Mouse (Mus musculus): Measurements from ENCODE around the gene Pnp.
"Not testable (repeated sequence)": the region's sequence is repeated elsewhere in the genome, so short reads cannot be mapped to it uniquely, and the experiment has no call there.

Gene Pnp

DNA sequence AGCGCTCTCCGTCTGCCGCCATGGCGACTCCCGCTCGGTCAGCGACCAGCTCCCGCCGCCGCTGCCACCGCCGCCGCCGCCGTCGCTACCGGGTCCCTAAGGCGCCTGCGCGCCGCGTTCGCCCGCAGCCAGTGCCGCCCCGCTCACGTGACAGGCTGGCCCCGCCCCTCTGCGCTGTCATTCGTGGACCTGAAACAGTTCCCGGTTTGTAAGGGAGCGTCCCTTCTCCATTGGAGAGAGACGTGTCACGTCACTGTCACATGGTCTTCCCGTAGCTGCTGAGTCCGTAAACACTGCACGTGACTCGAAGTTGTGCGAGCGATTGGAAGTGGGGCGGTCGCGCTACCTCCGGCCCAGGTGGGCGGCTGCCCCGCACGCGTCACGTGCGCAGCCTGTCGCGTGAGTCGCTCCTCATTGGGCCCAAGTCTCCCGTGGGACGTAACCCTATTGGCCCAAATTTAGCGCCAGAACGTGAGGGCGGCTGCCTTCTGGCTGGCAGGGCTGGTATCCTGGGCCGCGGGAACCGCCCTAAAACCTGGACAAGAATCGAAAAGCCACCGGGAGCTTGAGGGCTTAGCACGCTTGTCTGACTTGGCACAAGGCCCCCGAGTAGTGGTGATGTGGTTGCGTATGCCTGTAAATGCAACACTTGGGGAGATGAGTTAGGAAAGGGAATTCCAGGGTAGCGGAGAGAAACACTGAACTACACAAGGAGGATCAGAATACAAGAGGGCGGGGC, at the start of gene Pnp, which contains the start of gene Pip4p1:
TSS of gene Pnp (plus strand) at position 329 of the 739 bp plus-strand sequence.
TSS of gene Pip4p1 (minus strand) at position 103 of the 739 bp plus-strand sequence.
- peak; percentile 99 for DNase-seq (ENCODE audit: low spot score in 2 of 2)

DNA sequence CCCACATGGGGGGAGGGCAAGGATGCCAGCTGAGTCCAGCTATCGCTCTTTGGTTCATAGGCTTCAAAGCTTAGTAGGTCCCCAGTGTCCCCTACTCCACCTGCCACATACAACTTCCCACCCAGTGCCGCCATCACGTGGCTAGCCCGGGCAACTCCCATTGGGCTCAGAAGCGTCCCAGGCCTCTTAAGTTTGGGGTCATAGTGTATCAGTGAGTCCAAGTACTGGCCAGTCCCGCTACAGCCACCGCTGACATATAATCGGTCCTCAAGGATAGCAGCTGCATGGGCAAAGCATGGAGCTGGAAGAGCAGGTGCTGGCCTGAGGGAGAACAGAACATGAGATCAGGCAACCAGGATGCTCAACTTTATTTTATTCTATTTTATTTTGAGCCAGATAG, 39.3 kb upstream of the Pnp start:
- DNase-seq (ENCODE audit: low spot score in 2 of 2) = no peak

DNA sequence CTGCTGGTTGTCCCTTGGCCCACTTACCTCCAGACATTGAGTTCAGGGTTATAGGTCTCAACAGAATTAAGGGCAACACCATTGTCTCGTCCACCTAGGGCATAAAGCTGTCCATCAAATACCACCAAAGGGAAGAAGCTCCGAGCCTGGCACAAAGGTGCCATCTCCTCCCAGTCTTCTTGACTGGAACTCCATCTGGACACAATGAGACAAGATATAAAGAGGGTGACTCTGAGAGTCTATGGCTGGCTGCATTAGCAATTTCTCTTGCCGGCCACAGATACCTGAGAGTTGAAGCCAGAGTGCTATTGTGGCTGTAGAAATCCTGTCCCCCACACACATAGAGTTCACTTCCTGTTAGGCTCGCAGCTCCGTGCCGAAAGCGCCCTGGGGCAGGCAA, 38.8 kb upstream of the Pnp start:
- DNase-seq (ENCODE audit: low spot score in 2 of 2) = no peak

DNA sequence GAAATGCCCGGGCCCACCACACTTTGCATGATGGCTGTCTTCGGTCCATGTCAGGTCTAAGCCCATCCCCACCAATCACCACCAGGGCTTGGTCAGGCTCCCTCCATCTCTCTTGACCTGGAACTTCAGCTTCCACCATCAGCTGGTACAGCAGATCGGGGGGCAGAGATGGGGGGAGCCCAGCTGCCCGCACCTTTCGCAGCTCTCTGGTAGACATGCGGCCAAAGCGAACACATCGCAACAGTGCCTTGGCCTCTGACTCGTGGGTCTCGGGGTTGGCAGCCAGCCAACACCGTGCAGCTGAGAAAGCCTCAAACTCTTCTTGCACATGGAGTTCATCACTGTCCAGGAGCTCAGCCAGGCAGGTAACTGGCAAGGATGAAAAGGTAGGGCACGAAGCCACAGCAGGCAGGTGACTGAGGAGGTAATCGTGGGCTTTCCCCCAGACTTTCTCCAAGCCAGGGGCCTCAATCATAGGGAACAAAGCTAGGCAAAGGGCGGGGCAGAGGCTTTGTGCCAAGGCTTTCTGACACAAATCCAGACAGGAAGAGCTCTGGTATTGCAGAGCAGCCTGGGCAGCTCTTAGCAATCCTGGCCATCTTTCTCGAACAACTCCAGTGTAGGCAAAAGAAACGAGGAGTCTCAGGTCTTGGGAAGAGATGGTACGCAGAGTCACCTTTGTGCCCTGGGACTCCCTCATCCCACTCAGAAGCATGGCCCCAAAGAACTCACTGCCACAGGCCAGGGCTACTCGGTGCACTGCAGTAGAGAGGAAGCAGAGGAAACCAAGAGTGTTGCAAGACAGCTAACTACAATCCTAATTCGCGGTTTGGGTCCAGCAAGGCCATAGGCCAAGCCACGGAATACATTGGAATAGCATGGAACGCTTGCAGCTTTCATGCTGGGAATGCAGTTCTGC, 38.1 kb upstream of the Pnp start:
- DNase-seq (ENCODE audit: low spot score in 2 of 2) = peak in 1 of 2 experiments; percentile 36

DNA sequence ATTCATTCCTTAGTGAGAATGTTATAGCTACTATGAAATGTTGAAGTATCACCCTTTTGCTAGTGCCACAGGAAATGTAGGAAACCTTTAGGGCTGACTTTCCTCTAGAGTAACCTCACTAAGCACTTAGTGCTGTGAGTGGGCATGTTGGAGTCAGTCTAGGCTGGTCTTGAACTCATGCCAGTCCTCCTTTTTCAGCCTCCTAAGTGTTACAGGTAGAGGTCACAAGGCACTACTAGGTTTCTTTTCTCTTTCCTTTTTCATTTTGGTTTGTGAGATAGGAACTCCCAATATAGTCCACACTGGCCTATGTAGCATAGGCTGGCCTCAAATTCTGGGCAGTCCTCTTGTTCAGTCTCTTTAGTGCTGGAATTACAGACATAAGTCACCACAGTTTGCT, 35.5 kb upstream of the Pnp start:
- DNase-seq (ENCODE audit: low spot score in 2 of 2) = no peak

DNA sequence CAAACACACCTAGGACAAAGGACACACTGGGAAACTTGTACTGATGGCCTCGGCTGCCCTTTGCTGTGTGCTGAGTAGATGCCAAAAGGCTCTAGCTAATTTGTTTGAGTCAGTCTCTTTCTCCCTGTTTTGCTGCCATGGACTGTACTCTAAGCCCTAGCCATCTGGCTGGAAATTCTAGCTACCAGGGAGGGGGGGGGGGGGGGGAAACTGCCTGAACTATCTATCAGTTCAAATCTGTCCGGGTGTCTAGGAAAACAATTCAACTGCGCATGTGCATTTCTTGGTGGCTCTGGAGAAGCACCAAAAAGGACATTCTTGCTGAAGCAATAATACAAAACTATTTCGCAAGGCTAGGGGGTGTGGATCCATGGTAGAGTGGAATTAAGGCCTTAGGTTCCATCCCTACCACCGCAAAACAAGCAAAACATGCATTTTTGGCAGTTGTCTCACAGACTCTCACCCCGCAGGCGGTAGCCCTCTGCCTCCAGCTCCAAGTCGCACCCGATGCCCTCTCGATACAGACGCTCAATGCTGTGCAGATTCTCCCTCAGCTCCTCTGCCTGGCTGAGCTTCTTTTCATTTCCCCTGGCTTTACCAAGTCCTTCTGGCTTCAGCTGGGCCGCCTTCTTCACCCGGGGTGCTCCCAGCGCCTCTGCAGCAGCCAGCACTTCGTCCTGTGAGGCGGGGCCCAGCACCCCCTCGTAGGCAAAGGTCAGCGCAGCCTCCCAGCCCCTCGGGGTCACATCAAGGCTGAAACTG, 34.7 kb upstream of the Pnp start:
- peak; percentile 39 to 72 for DNase-seq (ENCODE audit: low spot score in 2 of 2)

DNA sequence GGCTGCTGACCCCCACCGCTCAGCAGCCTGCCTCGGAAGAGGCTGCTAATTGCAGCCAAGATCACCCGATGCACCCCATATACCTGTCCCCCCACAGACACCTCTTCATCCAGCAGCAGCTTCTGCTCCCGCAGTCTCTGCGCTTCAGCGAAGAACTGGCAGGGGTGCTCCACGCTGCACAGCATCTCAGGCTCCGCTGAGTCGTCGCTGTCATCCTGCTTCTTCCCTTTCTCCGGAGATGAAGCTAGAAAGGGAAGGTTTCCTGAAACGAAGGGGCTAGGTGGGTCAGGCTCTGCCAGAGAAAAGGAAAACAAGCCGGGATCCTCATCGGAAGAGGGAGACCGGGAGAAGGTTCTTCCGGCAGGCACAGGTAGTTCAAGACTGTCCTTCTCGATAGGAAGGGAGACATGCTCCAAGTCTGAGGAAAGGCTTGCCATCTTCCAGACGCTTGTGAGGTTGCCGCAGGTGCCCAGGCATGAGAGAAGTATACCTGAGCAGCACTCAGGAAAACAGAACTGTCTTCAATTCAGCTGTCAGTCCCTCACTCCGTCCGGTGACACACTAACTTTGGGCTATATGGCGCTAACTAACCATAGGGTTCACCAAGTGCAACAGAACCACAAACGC, 34.0 kb upstream of the Pnp start:
- no peak for DNase-seq (ENCODE audit: low spot score in 2 of 2)

DNA sequence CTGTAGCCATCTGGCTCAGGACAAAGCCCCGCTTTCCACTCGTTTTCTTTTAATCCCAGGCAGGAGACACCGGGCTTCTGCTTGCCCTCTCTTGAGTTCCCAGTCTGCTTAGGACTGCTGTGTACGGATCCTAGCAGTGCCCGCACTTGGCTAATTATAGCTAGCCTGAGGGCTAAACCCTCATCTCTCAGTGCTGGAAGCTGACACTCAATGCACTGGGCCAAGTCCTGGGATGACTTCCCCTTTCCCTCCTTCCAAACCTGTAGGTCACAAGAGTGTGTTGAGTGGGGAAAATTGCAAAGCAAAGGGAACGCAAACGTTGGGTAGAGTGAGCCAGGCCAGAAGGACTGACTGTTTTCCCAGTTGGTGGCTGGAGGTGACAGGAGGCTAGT, 33.5 kb upstream of the Pnp start, which contains the start of gene Klhl33:
TSS of gene Klhl33 (minus strand) at position 134 of the 392 bp plus-strand sequence.
- no peak for DNase-seq (ENCODE audit: low spot score in 2 of 2)

DNA sequence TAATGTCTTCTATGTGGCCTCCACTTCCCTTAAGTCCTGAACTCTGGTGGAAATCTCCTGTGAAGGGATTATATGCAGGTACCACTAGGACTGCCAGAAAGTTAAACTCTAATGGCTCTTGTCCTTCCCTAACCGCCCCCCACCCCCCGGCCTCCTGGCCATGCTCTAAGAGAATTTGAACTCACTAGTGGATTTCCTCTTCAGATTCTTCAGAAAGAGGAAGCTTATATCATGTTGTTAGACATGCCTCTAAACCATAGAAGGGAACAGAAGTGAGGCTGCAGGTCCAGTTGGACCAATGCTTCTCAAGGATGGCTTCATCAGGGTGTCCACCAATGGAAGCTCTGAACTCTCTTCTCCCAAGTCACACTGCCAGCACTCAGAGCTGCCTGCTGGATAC, 32.9 kb upstream of the Pnp start:
- DNase-seq (ENCODE audit: low spot score in 2 of 2) = not testable (repeated sequence)

DNA sequence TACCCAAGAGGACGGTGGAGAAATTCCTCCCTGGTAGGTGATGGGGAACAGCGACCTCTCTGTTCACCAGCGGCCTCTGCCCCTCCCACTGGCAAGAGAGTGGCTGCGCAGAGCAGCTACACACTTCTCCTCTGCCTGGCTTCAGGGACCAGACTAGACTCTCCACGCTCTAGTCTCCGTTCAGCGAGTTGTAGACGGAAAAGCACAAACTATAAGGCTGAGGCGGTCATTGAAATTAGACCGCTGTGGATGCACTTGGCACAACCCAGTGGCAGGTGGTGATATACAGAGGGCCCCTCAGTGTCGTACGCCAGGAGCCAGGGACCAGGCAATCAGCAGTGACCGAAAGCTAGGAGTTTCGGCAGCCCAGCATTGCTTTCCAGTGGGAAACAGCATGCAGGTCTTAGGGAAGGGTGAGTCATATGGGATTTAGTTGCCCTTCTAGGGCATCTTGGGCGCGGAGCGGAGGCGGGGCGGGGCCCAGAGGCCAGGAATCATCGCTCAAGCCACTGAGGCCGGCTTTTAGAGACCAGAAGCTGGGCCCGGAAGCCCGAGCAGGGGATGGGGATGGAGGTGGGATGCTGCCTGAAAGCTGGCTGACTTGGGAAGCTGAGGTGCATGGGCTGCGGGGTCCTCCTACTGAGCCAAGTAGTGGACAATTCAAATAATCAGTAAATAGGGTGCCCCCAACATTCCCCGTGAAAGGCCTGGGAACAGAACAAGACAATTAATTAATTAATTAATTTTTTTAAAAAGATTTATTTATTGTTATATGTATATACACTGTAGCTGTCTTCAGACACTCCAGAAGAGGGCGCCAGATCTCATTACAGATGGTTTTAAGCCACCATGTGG, 26.7 kb upstream of the Pnp start:
- peak in 1 of 2 experiments; percentile 28 for DNase-seq (ENCODE audit: low spot score in 2 of 2)

DNA sequence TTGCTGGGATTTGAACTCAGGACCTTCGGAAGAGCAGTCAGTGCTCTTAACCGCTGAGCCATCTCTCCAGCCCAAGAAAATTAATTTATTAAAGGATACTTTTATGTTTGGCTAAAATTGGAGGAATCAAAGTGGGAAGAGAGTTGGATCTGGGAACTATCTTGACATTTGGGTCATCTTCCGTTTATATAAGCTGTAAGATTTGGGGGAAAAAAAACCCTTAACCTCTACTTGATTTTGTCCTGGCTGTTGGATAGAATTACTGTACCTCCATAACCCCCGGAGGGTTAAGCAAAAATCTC, 26.1 kb upstream of the Pnp start:
- no peak for DNase-seq (ENCODE audit: low spot score in 2 of 2)

DNA sequence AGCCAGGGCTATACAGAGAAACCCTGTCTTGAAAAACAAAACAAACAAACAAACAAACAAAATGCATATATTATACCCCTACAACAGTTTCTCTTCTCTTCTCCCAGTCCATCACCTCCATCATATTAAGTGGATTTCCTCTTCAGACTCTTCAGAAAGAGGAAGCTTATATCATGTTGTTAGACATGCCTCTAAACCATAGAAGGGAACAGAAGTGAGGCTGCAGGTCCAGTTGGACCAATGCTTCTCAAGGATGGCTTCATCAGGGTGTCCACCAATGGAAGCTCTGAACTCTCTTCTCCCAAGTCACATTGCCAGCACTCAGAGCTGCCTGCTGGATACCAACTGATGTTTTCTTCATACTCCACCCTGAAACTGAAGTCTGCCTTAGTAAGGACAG, 25.6 kb upstream of the Pnp start:
- DNase-seq (ENCODE audit: low spot score in 2 of 2) = not testable (repeated sequence)

DNA sequence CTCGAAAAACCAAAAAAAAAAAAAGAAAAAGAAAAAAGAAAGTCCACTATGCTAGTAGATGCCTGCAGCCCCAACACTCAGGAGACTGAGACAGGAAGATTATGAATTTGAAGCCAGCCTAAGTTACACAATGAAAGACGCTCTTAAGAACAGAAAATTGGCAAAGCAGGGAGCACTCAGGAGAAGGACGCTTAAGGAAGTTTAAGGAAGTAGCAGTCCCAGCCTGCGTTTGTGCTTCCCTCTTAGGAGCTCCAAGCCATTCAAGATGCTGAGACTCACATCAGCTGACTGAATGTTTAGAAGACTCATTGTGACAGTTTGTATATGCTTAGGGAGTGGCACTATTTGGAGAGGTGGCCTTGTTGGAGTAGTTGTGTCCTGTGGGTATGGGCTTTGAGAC, 22.8 kb upstream of the Pnp start:
- no peak for DNase-seq (ENCODE audit: low spot score in 2 of 2)

DNA sequence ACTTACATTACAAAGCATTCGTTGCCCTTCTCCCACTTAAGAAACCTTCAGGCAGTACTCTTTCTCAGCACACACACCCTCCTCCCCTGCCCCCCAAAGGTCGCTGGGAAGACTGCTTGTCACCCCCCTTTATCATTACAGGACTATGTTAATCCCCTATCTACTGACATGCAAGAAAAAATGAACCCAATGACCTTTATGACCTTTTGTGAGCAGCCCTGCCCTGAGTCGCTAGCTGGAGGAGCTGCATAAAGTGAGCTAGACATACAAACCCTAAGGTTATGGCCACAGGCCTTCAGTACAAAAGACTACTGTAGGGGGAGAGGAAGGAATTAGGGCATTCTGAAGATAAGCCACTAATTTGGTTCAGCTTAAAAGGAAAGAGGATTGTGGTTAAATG, 19.5 kb upstream of the Pnp start:
- no peak for DNase-seq (ENCODE audit: low spot score in 2 of 2)

DNA sequence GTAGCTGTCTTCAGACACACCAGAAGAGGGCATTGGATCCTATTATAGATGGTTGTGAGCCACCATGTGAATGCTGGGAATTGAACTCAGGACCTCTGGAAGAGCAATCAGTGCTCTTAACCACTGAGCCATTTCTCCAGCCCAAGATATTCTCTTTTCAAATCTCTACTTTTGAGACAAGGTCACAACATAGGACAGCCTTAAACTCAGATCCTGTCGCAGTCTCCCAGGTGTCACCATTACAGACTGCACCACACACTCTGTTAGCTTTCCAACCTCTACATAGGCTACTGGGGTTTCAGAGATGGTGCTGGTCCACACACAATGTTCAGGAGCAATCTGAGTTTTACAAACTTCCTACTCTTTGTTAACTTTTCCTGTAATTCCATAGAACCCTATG, 7.4 kb upstream of the Pnp start:
- DNase-seq (ENCODE audit: low spot score in 2 of 2) = not testable (repeated sequence)

DNA sequence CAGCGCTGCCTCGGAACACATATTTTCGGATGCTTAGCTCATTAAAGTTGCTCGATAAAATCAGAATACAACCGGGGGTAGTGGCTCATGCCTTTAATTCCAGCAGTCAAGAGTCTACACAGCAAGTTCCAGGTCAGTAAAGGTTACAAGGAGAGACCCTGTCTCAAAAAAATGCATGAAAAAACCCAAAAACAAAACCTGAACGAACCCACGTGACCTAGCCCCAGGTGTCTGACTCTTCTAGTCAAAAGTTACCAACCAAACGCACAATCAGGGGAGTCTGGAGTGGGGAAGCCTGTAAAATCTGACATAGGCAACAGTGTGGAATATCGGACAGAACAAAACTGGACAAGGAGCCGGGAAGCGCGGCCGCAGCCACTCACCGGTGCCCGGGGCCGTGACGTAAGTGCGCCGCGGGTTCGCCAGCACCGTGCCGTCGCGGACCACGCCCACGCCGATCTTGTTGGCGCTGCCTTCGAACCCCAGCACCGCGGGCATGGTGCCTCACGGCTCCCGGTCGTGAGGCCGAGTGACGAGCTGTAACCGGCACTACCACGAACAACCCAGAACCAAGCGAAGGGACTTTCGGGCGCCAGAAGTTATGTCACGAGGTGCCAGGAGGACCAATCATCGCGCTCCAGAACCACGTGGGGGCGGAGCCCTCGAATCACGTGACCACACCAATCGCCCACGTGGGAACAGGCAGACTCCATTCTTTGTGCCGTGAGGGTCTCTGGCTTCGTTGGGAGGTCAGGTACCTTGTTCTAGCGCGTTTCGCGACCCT, 6.4 kb upstream of the Pnp start, which contains the start of the genes Osgep and Apex1:
TSS of gene Osgep (minus strand) at position 613 of the 784 bp plus-strand sequence.
TSS of gene Apex1 (plus strand) at position 688 of the 784 bp plus-strand sequence.
- DNase-seq (ENCODE audit: low spot score in 2 of 2) = peak; percentile 96

DNA sequence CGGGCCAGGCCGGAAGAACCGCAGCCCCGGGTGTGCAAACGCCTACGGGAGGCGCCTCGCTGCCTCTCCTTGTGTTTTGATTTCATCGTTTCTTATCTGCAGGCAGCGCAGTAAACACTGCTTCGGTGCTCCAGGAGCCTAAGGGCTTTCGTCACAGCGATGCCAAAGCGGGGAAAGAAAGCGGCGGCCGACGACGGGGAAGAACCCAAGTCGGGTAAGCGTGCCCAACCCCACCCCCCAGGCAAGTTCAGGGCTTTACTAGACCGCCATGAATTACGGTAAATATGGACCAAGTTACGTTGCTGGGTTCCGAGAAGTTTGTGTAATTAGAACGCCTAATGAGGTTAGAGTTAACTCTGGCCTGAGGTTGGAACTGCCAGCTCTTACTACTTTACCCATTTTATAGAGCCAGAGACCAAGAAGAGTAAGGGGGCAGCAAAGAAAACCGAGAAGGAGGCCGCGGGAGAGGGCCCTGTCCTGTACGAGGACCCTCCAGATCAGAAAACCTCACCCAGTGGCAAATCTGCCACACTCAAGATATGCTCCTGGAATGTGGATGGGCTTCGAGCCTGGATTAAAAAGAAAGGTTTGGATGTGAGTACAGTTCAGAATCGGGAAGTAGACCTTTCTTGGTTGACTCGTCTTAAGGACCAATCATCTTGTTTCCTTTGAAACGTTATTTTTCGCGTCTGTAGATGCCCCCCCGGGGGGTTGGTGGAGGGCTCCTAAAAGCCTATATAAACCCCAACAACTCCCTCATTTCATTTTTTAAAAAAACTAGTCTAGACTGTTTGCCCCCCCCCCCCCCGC, 5.6 kb upstream of the Pnp start:
- peak in 1 of 2 experiments; percentile 9 for DNase-seq (ENCODE audit: low spot score in 2 of 2)

DNA sequence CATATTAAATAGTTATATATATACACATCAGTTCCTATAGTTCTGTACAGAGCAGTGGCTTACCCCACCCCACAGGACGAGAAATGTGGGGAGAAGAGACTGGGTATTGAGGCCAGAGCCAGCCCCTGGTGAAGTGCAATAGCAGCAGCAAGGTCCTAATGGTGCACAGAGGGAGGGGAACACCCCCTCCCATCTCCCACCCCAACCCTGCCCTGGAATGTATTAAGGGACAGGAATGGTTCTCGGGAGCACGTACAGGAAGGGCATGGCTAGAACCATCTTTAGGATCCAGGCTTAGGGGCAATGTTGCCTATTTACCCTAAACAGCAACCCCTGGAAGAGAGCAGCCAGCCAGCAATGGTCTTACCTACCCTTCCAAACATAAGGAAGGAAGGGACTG, 3.5 kb upstream of the Pnp start:
- no peak for DNase-seq (ENCODE audit: low spot score in 2 of 2)

DNA sequence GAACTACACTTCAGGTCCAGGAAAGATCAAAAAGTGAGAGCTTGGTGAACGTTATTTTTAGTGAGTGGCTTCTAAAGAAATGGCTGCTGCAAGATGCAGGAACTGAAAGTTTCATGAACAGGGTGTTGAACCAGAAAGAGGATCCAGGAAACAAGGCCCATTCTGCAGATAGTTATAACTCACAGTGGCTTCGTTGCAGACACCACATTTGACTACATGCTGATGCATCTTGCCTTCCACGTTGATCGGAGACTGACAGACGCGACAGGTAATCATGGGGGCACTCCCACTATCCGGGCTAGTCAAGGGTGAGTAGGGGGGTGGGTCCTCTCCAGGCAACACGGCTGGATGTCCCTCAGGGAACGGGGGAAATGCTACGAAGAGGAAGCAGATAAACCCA, 931 bp upstream of the Pnp start:
- no peak for DNase-seq (ENCODE audit: low spot score in 2 of 2)
